Mouse (Mus musculus) layer of hippocampus, postnatal 25 days (tissue): ENCODE data around the gene Exosc6. TPM values are rescaled to one million over a fixed set of nuclear protein-coding genes. Genes with fewer than 3 reads are reported as not detected.

Source experiments
- microRNA-seq, 2 experiments: library from miRNA; unstranded; fragments of <30 nt; microRNA quantifications; one replicate each; pipeline ENCODE4 v1.2.0; 2021
- total RNA-seq, 2 experiments: library from RNA; stranded (reverse); gene quantifications; 2 replicates each; pipeline ENCODE4 v1.2.3; 2021

The Exosc6 gene
- total RNA-seq, 2 experiments from 2014 or later, result not detected

Small RNA genes within 50 kb of the gene (microRNA-seq; reads per million reads assigned to microRNA genes)
- gene Gm24103, result 0 reads per million in 2 experiments
- 1.1 to 3.0 reads per million in 2 experiments for gene Mir3473d

Other genes starting within 250 kb of the Exosc6 start
- gene Cog4, start 209.7 kb upstream of the Exosc6 start, total RNA-seq, result 10 to 100 TPM; 61.1 to 64.0 TPM
- 10 to 100 TPM; 68.1 to 68.6 TPM for gene Sf3b3, start 209.6 kb upstream of the Exosc6 start, total RNA-seq
- gene Fuk, start 153.9 kb upstream of the Exosc6 start, total RNA-seq, result 10 to 100 TPM; 20.9 to 23.1 TPM
- gene St3gal2, start 136.4 kb upstream of the Exosc6 start, total RNA-seq, result 100 to 1,000 TPM in 1 of 2 experiments, 10 to 100 TPM in 1; 95.8 to 101 TPM
- gene Ddx19a, start 58.5 kb upstream of the Exosc6 start, total RNA-seq, result 10 to 100 TPM; 26.4 to 32.6 TPM
- gene Ddx19b, start 24.6 kb upstream of the Exosc6 start, total RNA-seq, result 10 to 100 TPM; 20.4 to 22.2 TPM
- gene Aars, start 23.2 kb upstream of the Exosc6 start, total RNA-seq, result 10 to 100 TPM; 79.5 to 85.2 TPM
- 1 to 10 TPM; 1.5 to 1.8 TPM for gene Clec18a, start 36.1 kb downstream of the Exosc6 start, total RNA-seq
- gene Pdpr, start 38.3 kb downstream of the Exosc6 start, total RNA-seq, result 10 to 100 TPM; 27.2 to 31.4 TPM
- gene Glg1, start 202.9 kb downstream of the Exosc6 start, total RNA-seq, result 100 to 1,000 TPM; 141 to 143 TPM
- 10 to 100 TPM; 20.2 TPM for gene Rfwd3, start 243.9 kb downstream of the Exosc6 start, total RNA-seq